Mouse (Mus musculus) hindbrain, embryonic 11.5 days (tissue): ENCODE measurements around the gene Tmem30b. TPM values are rescaled to one million over a fixed set of nuclear protein-coding genes. Genes with fewer than 3 reads are reported as not detected.
A peak's percentile ranks its signal among the peaks of the same experiment; 100 is the strongest.

ENCODE experiments used
- ATAC-seq: fragments of 200-750 bp; cut with Nextera tagmentation; 2 replicates; pipeline ENCODE4 v1.8.0; 2017; ENCODE audit warnings: mild to moderate bottlenecking, moderate TSS enrichment, moderate library complexity; ENCODE audit not compliant: low FRiP score
- DNase-seq: peaks from one replicate; pipeline ENCODE4 v3.0.0-alpha.2; 2015; ENCODE audit warnings: low spot score
- H3K27ac ChIP-seq: fragments of 300-500 bp; sonication (generic); 2 replicates; pipeline ENCODE4 v1.5.1; 2014; ENCODE audit warnings: mild to moderate bottlenecking, low read depth, low read length
- H3K27me3 ChIP-seq: fragments of 300-500 bp; sonication (generic); 2 replicates; pipeline ENCODE4 v1.6.1; 2014; ENCODE audit warnings: mild to moderate bottlenecking, low read length, moderate library complexity, mixed read lengths; ENCODE audit not compliant: control insufficient read depth, insufficient read depth
- H3K36me3 ChIP-seq: fragments of 300-500 bp; sonication (generic); 2 replicates; pipeline ENCODE4 v1.6.1; 2014; ENCODE audit warnings: mild to moderate bottlenecking, low read length, moderate library complexity, mixed read lengths; ENCODE audit not compliant: control insufficient read depth, insufficient read depth
- H3K4me1 ChIP-seq: fragments of 300-500 bp; sonication (generic); replicated peaks from 2 replicates; pipeline ENCODE4 v1.6.1; 2014; ENCODE audit warnings: low read length, mixed read lengths; ENCODE audit not compliant: control insufficient read depth, insufficient read depth
- H3K4me2 ChIP-seq: fragments of 300-500 bp; sonication (generic); replicated peaks from 2 replicates; pipeline ENCODE4 v1.6.1; 2014; ENCODE audit warnings: mild to moderate bottlenecking, low read depth, low read length
- H3K4me3 ChIP-seq: fragments of 300-500 bp; sonication (generic); 2 replicates; pipeline ENCODE4 v1.5.1; 2014; ENCODE audit warnings: low read depth, low read length
- H3K9ac ChIP-seq: fragments of 300-500 bp; sonication (generic); 2 replicates; pipeline ENCODE4 v1.6.1; 2014; ENCODE audit warnings: low read depth, low read length
- H3K9me3 ChIP-seq: fragments of 300-500 bp; sonication (generic); 2 replicates; pipeline ENCODE4 v1.6.1; 2016; ENCODE audit warnings: low read length; ENCODE audit not compliant: control insufficient read depth
- WGBS: fragments of 180-500 bp; shearing (Covaris S2); extraction: QIAGEN DNeasy Blood & Tissue Kit; methylation state at CpG from one replicate; pipeline ENCODE4 v1.1.7; 2014; 5-methylcytosine and 5-hydroxymethylcytosine counted together
- polyA plus RNA-seq: library from polyadenylated mRNA; unstranded; fragments of >200 nt; fragmentation: Nextera tagmentation; extraction: Ambion mirVana; gene quantifications from 2 replicates; pipeline ENCODE4 v1.2.1, GENCODE M21; 2014

Tmem30b gene
- polyA plus RNA-seq, 1 experiment from 2014 or later: 3.1 TPM

DNA sequence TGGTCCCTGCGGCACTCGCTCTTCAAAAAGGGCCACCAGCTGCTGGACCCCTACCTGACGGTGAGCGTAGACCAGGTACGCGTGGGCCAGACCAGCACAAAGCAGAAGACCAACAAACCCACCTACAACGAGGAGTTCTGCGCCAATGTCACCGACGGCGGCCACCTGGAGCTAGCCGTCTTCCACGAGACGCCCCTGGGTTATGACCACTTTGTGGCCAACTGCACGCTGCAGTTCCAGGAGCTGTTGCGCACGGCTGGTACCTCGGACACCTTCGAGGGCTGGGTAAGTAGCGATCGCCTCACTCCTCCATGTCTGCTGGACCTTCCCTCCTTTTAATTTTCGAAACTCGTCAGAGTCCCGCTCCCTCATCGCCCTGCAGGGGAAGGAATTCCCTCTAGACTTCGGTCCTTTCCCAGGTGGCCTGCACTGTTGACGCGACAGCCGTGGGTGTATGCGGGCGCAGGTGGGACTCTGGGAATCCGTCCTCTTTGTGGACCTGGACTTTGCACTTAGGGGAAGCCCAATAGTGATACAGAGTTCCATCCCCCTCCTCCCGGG is 39.1 kb upstream of the Tmem30b start:
- no peaks in the 10 kb centered on the region for H3K9me3 ChIP-seq
- peak overlapping the region; percentile 77 for H3K9ac ChIP-seq
- under 1% methylated on average over 33 of the region's 33 CpGs for WGBS
- ATAC-seq (peak; percentile 31; the same call in 1 of the 2 replicates), DNase-seq (no peak)
- H3K27ac ChIP-seq: no peak overlapping the region
- H3K4me1 ChIP-seq: no peaks in the 10 kb centered on the region; the same call in 1 of the 2 replicates
- H3K36me3 ChIP-seq: no peaks in the 10 kb centered on the region
- peaks cover 23% of the 10 kb centered on the region for H3K27me3 ChIP-seq
- H3K4me2 ChIP-seq: peak overlapping the region; percentile 76
- H3K4me3 ChIP-seq: peak overlapping the region; percentile 75

GRCm38 (mm10) chr12:73584610-73585240 is 38.5 kb upstream of the Tmem30b start, which contains the start of gene Prkch:
TSS of gene Prkch (plus strand) at chr12:73584796.
- ATAC-seq (peak; percentile 94), DNase-seq (peak; percentile 84)
- H3K27me3 ChIP-seq: peaks cover 23% of the 10 kb centered on the region
- H3K4me2 ChIP-seq: peak within 1 kb of the TSS; percentile 76
- H3K4me1 ChIP-seq: no peaks in the 10 kb centered on the region; the same call in 1 of the 2 replicates
- WGBS: 1% methylated on average over 45 of the region's 61 CpGs
- peak within 1 kb of the TSS; percentile 47; the same call in 1 of the 2 replicates for H3K27ac ChIP-seq
- H3K4me3 ChIP-seq: peak within 1 kb of the TSS; percentile 75
- H3K36me3 ChIP-seq: no peaks in the 10 kb centered on the region
- H3K9me3 ChIP-seq: no peaks in the 10 kb centered on the region
- H3K9ac ChIP-seq: peak within 1 kb of the TSS; percentile 77

- 7% methylated on average over 33 of the region's 33 CpGs for WGBS
- ATAC-seq: peak; percentile 81
- H3K27ac ChIP-seq: peak overlapping the region; percentile 47; the same call in 1 of the 2 replicates
These were observed 37.8 kb upstream of the Tmem30b start for GRCm38 (mm10) chr12:73583813-73584609.

GRCm38 (mm10) chr12:73583318-73583717 is 37.1 kb upstream of the Tmem30b start:
- Histone ChIP-seq H3K36me3 (no peaks in the 10 kb centered on the region), H3K27ac (no peak overlapping the region), H3K4me2 (no peak overlapping the region), H3K4me1 (no peaks in the 10 kb centered on the region; the same call in 1 of the 2 replicates), H3K9ac (no peak overlapping the region), H3K27me3 (peaks cover 23% of the 10 kb centered on the region), H3K4me3 (no peak overlapping the region), H3K9me3 (no peaks in the 10 kb centered on the region)
- ATAC-seq (no peak), DNase-seq (peak; percentile 14)
- WGBS: 74% methylated on average over 9 of the region's 9 CpGs

More at GRCm38 (mm10) chr12:73583813-73584609, 37.8 kb upstream of the Tmem30b start:
- no peaks in the 10 kb centered on the region for H3K36me3 ChIP-seq
- peak overlapping the region; percentile 75 for H3K4me3 ChIP-seq
- no peaks in the 10 kb centered on the region; the same call in 1 of the 2 replicates for H3K4me1 ChIP-seq
- no peaks in the 10 kb centered on the region for H3K9me3 ChIP-seq
- peaks cover 23% of the 10 kb centered on the region for H3K27me3 ChIP-seq
- H3K4me2 ChIP-seq: peak overlapping the region; percentile 76
- H3K9ac ChIP-seq: peak overlapping the region; percentile 77
- DNase-seq: peak; percentile 45

DNA sequence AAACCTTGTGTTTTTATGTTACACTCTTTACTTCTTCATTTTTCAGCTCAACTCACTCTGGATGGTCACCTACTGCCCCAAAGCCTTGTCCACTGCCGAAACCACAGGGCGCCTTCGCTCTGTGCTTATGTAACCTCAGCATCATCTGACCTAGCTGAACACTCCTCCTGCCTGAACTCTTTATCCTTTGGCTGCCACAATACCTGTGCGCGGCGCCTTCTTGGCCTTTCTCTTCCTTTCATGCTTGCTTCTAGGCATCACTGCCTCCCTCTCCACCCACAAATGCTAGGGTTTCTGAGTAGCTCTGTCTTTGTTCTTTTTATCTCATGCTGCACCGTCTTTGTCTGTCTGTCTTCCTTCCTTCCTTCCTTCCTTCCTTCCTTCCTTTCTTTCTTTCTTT is 34.6 kb upstream of the Tmem30b start:
- Histone ChIP-seq H3K4me2 (no peak overlapping the region), H3K4me1 (no peaks in the 10 kb centered on the region; the same call in 1 of the 2 replicates), H3K27me3 (peaks cover 13% of the 10 kb centered on the region), H3K4me3 (no peak overlapping the region), H3K9me3 (no peaks in the 10 kb centered on the region), H3K9ac (no peak overlapping the region), H3K36me3 (no peaks in the 10 kb centered on the region), H3K27ac (no peak overlapping the region)
- ATAC-seq (no peak), DNase-seq (no peak)
- WGBS: 81% methylated on average over 7 of the region's 7 CpGs

GRCm38 (mm10) chr12:73578141-73578540 is 31.9 kb upstream of the Tmem30b start:
- no peaks in the 10 kb centered on the region for H3K9me3 ChIP-seq
- no peaks in the 10 kb centered on the region for H3K4me1 ChIP-seq
- WGBS: 74% methylated on average over 6 of the region's 6 CpGs
- DNase-seq: no peak
- no peak overlapping the region for H3K9ac ChIP-seq
- no peak overlapping the region for H3K4me3 ChIP-seq
- no peak overlapping the region for H3K4me2 ChIP-seq
- H3K27me3 ChIP-seq: no peaks in the 10 kb centered on the region
- ATAC-seq: no peak
- no peaks in the 10 kb centered on the region for H3K36me3 ChIP-seq
- no peak overlapping the region for H3K27ac ChIP-seq

- no peaks in the 10 kb centered on the region for H3K4me1 ChIP-seq
These were observed 28.4 kb upstream of the Tmem30b start for GRCm38 (mm10) chr12:73574632-73575031.

GRCm38 (mm10) chr12:73565620-73565969 is 19.4 kb upstream of the Tmem30b start:
- no peaks in the 10 kb centered on the region for H3K36me3 ChIP-seq
- ATAC-seq: no peak
- no peaks in the 10 kb centered on the region for H3K9me3 ChIP-seq
- no peaks in the 10 kb centered on the region; the same call in 1 of the 2 replicates for H3K4me1 ChIP-seq
- no peak for DNase-seq
- WGBS: 66% methylated on average over 11 of the region's 11 CpGs
- peak overlapping the region; percentile 23; the same call in 1 of the 2 replicates for H3K4me3 ChIP-seq
- H3K4me2 ChIP-seq: peak overlapping the region; percentile 33
- H3K27me3 ChIP-seq: no peaks in the 10 kb centered on the region
- no peak overlapping the region for H3K27ac ChIP-seq
- H3K9ac ChIP-seq: peak overlapping the region; percentile 35; the same call in 1 of the 2 replicates

More at GRCm38 (mm10) chr12:73574632-73575031, 28.4 kb upstream of the Tmem30b start:
- Histone ChIP-seq H3K4me3 (no peak overlapping the region), H3K9me3 (no peaks in the 10 kb centered on the region), H3K27me3 (no peaks in the 10 kb centered on the region), H3K27ac (no peak overlapping the region), H3K9ac (no peak overlapping the region), H3K4me2 (no peak overlapping the region), H3K36me3 (no peaks in the 10 kb centered on the region)
- no peak for ATAC-seq
- WGBS: 78% methylated on average over 15 of the region's 15 CpGs
- no peak for DNase-seq
